8 mouse cellular contexts compared by ENCODE assay signal in genomic region chr1:35875210-35875811, GRCm38 (mm10).
DNase-seq lines count a peak whose midpoint lies in the region; ATAC-seq lines count a peak whose summit lies in the region.

No protein-coding gene starts in this region.

- ATAC-seq in limb, embryonic 13.5 days (ENCODE audit: low FRiP score, low read depth), result no peak

- no peaks in the 10 kb centered on the region for H3K27me3 ChIP-seq in limb, embryonic 13.5 days

- H3K4me3 ChIP-seq in limb, embryonic 13.5 days, result no peak overlapping the region

- WGBS in limb, embryonic 13.5 days, result 29% methylated on average over 11 of the region's 11 CpGs

- H3K36me3 ChIP-seq in limb, embryonic 13.5 days, result no peaks in the 10 kb centered on the region

- H3K4me1 ChIP-seq in limb, embryonic 13.5 days, result peaks cover 23% of the 10 kb centered on the region

- no peak overlapping the region for H3K9ac ChIP-seq in limb, embryonic 13.5 days

- H3K27ac ChIP-seq in limb, embryonic 13.5 days, result 0 out of 2 replicates have a peak overlapping the region, but pooled peaks have one; percentile 33

- H3K9me3 ChIP-seq in limb, embryonic 13.5 days, result no peaks in the 10 kb centered on the region

- H3K4me2 ChIP-seq in limb, embryonic 13.5 days (replicated peaks), result no peak overlapping the region

- intact Hi-C loops in gastrocnemius, postnatal 14 days (cut with DNase I; ENCODE audit: low total_unique reads), result no loop called here

- peak; percentile 20 for DNase-seq in gastrocnemius, postnatal 14 days
- no peak for DNase-seq in gastrocnemius, adult 8-10 months (ENCODE audit: low spot score in 2 of 2)
- DNase-seq in NIH3T3 (ENCODE audit: low read depth), result peak; percentile 30
- peak; percentile 48 for DNase-seq in gastrocnemius, postnatal 25 days
- no peak for DNase-seq in right cerebral cortex, adult 18-20 months
- no peak for DNase-seq in frontal cortex, postnatal 10 days (ENCODE audit: low spot score in 2 of 2)
- no peak for DNase-seq in yolk sac, embryonic 10.5 days (ENCODE audit: low spot score)

Comparison
In these comparisons a context has a peak if more than half of its experiments do, and no peak if none do; other contexts are left out.
1. DNase-seq: peak in gastrocnemius, postnatal 14 days (single experiment), NIH3T3 (single experiment) and gastrocnemius, postnatal 25 days (single experiment); none in gastrocnemius, adult 8-10 months (0 of 2), right cerebral cortex, adult 18-20 months (single experiment), frontal cortex, postnatal 10 days (0 of 2) and yolk sac, embryonic 10.5 days (single experiment).